Mouse (Mus musculus) lung, embryonic 14.5 days (tissue): ENCODE measurements around the gene Zdhhc1. TPM values are rescaled to one million over a fixed set of nuclear protein-coding genes. Genes with fewer than 3 reads are reported as not detected.

Experiments used
- ATAC-seq: fragments of 200-750 bp; cut with Nextera tagmentation; 2 replicates; pipeline ENCODE4 v1.8.0; 2017; ENCODE audit warnings: mild to moderate bottlenecking, moderate TSS enrichment, moderate library complexity; ENCODE audit not compliant: insufficient read depth
- DNase-seq: peaks from one replicate; pipeline ENCODE4 v3.0.0-alpha.2; 2015
- H3K27ac ChIP-seq: fragments of 300-500 bp; sonication (generic); 2 replicates; pipeline ENCODE4 v1.5.1; 2014; ENCODE audit warnings: low read depth, mild to moderate bottlenecking, moderate library complexity
- H3K27me3 ChIP-seq: fragments of 300-500 bp; sonication (generic); 2 replicates; pipeline ENCODE4 v1.6.1; 2014; ENCODE audit warnings: low read length, control low read depth; ENCODE audit not compliant: insufficient read depth
- H3K36me3 ChIP-seq: fragments of 300-500 bp; sonication (generic); 2 replicates; pipeline ENCODE4 v1.6.1; 2014; ENCODE audit warnings: control low read depth; ENCODE audit not compliant: insufficient read depth
- H3K4me1 ChIP-seq: fragments of 300-500 bp; sonication (generic); 2 replicates; pipeline ENCODE4 v1.6.1; 2014; ENCODE audit warnings: antibody characterized with exemption, control low read depth; ENCODE audit not compliant: insufficient read depth
- H3K4me2 ChIP-seq: fragments of 300-500 bp; sonication (generic); 2 replicates; pipeline ENCODE4 v1.6.1; 2014; ENCODE audit warnings: mild to moderate bottlenecking
- H3K4me3 ChIP-seq: fragments of 300-500 bp; sonication (generic); 2 replicates; pipeline ENCODE4 v1.5.1; 2014; ENCODE audit warnings: low read depth, low read length
- H3K9ac ChIP-seq: fragments of 300-500 bp; sonication (generic); 2 replicates; pipeline ENCODE4 v1.6.1; 2014
- H3K9me3 ChIP-seq: fragments of 300-500 bp; sonication (generic); 2 replicates; pipeline ENCODE4 v1.6.1; 2016; ENCODE audit warnings: low read depth, low read length, control low read depth
- CTCF ChIP-seq: IDR thresholded peaks from 2 replicates; pipeline ENCODE4 v1.5.1; 2016; ENCODE audit warnings: antibody characterized with exemption, low read depth
- WGBS: fragments of 180-500 bp; shearing (Covaris S2); extraction: QIAGEN DNeasy Blood & Tissue Kit; methylation state at CpG from one replicate; pipeline ENCODE4 v1.1.7; 2014; 5-methylcytosine and 5-hydroxymethylcytosine counted together
- polyA plus RNA-seq: library from polyadenylated mRNA; unstranded; fragments of >200 nt; fragmentation: Nextera tagmentation; extraction: Ambion mirVana; gene quantifications from 2 replicates; pipeline ENCODE4 v1.2.1, GENCODE M21; 2014

The Zdhhc1 gene
- polyA plus RNA-seq, 1 experiment from 2014 or later: 41.9 TPM

DNA sequence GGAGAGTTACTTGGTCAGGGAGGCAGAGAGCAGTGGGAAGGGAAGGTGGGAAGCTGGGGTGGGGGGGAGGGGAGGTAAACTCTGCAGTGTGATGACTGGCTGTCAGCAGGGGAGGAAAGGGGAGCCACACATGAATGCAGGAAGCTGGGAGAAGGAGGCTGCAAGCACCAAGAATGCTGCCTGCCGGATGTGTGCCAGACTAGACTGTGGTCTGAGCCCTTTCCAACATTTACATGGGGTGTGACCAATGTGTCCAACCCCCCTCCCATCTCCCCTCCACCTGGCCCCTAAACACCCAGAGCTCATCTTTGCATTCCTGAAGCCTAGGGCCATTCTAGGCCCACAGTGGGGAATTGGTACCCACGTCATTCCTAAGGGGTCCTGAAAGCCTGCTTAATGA is 15.7 kb downstream of the Zdhhc1 start:
- peaks cover 33% of the 10 kb centered on the region for H3K36me3 ChIP-seq
- no peak overlapping the region for H3K4me3 ChIP-seq
- ATAC-seq: peak; percentile 16; the same call in 1 of the 2 replicates
- H3K4me1 ChIP-seq: no peaks in the 10 kb centered on the region
- H3K27ac ChIP-seq: peak overlapping the region; percentile 67
- H3K4me2 ChIP-seq: no peak overlapping the region
- WGBS: 19% methylated on average over 2 of the region's 2 CpGs
- no peaks in the 10 kb centered on the region for H3K9me3 ChIP-seq
- DNase-seq: peak; percentile 51
- H3K9ac ChIP-seq: no peak overlapping the region; the same call in 1 of the 2 replicates
- H3K27me3 ChIP-seq: no peaks in the 10 kb centered on the region
- TF ChIP-seq CTCF: no peak

GRCm38 (mm10) chr8:105477792-105478191 is 18.9 kb downstream of the Zdhhc1 start:
- Histone ChIP-seq H3K9me3 (no peaks in the 10 kb centered on the region), H3K27ac (no peak overlapping the region), H3K9ac (no peak overlapping the region), H3K27me3 (0 out of 2 replicates have a peak, but pooled peaks cover 6% of the 10 kb centered on the region), H3K4me1 (peaks cover 18% of the 10 kb centered on the region), H3K4me3 (no peak overlapping the region), H3K36me3 (peaks cover 44% of the 10 kb centered on the region), H3K4me2 (no peak overlapping the region)
- DNase-seq (no peak), ATAC-seq (no peak)
- 79% methylated on average over 3 of the region's 3 CpGs for WGBS
- no peak for TF ChIP-seq CTCF

DNA sequence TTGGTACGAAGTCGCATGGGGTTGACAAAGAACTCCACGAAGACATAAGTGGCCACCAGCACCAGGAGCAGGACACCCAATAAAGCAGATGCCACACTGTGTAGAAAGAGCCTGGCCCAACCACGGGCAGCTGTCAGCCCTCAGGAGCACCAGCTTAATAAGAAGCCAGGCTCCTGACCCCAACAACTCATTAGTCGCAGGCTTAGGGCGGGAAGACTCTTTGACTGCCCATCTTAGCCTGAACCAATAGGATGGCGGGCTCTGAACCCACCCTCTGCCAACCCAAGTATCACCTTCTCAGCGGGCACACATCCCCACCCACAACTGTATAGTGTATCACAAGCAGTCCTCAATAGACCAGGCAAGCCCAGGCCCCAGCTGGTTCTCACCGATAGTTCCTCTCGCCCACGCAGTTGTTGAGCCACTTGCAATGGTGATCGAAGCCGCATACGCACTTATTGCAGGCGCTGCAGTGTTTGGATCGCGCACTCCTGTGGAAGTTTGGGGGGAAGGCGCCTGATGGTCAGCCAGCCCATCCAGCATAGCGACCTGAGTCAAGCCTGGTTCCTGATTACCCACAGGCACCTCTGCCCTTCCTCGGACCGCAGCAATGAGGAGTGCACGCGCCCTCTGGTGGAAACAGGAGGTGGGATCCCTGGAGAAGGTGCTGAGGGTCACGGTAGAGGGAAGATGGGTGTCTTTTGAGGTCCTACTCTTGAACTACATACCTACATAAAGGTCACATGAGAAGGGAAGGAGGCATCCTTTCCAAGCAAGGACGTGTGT is 19.9 kb downstream of the Zdhhc1 start:
- Histone ChIP-seq H3K4me1 (peaks cover 18% of the 10 kb centered on the region), H3K4me2 (no peak overlapping the region), H3K9me3 (no peaks in the 10 kb centered on the region), H3K4me3 (no peak overlapping the region), H3K27ac (no peak overlapping the region), H3K9ac (no peak overlapping the region), H3K36me3 (peaks cover 42% of the 10 kb centered on the region), H3K27me3 (0 out of 2 replicates have a peak, but pooled peaks cover 6% of the 10 kb centered on the region)
- no peak for ATAC-seq
- 39% methylated on average over 25 of the region's 25 CpGs for WGBS
- TF ChIP-seq CTCF: peak; percentile 93
- peak; percentile 64 for DNase-seq

DNA sequence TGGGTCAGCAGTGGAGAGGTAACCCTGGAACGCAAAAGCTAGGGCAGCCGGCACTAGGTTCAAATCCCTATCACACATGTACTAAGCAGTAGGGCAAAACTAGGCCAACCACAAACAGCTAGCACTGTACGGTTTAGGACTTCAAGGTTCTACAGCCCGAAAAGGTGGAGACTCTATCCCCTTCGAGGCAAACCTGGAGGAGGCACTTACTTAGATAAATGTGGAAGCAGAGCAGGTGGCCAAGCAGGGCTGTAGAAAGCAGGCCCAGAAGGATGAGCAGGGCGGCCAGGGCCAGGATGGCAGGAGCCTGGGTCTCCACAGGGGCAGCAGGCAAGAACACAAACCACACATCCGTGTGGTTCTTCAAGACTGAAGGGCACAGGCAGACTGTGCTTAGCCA is 20.5 kb downstream of the Zdhhc1 start:
- H3K36me3 ChIP-seq: peaks cover 38% of the 10 kb centered on the region
- H3K27ac ChIP-seq: no peak overlapping the region
- TF ChIP-seq CTCF: no peak
- H3K9me3 ChIP-seq: no peaks in the 10 kb centered on the region
- no peak overlapping the region for H3K9ac ChIP-seq
- DNase-seq: no peak
- H3K4me2 ChIP-seq: no peak overlapping the region
- H3K27me3 ChIP-seq: 0 out of 2 replicates have a peak, but pooled peaks cover 6% of the 10 kb centered on the region
- H3K4me1 ChIP-seq: peaks cover 18% of the 10 kb centered on the region
- no peak overlapping the region for H3K4me3 ChIP-seq
- no peak for ATAC-seq
- WGBS: 90% methylated on average over 7 of the region's 7 CpGs

GRCm38 (mm10) chr8:105475742-105476141 is 21.0 kb downstream of the Zdhhc1 start:
- WGBS: 90% methylated on average over 8 of the region's 8 CpGs
- Histone ChIP-seq H3K9me3 (no peaks in the 10 kb centered on the region), H3K27ac (no peak overlapping the region), H3K36me3 (peaks cover 38% of the 10 kb centered on the region), H3K4me2 (no peak overlapping the region), H3K4me1 (peaks cover 18% of the 10 kb centered on the region), H3K27me3 (0 out of 2 replicates have a peak, but pooled peaks cover 6% of the 10 kb centered on the region), H3K4me3 (no peak overlapping the region), H3K9ac (no peak overlapping the region)
- no peak for DNase-seq
- no peak for TF ChIP-seq CTCF
- no peak for ATAC-seq

- H3K4me2 ChIP-seq: no peak overlapping the region
- peaks cover 38% of the 10 kb centered on the region for H3K36me3 ChIP-seq
- ATAC-seq: no peak
- no peaks in the 10 kb centered on the region for H3K9me3 ChIP-seq
- 65% methylated on average over 4 of the region's 4 CpGs for WGBS
- TF ChIP-seq CTCF: no peak
- H3K27me3 ChIP-seq: 0 out of 2 replicates have a peak, but pooled peaks cover 6% of the 10 kb centered on the region
- DNase-seq: no peak
- peak overlapping the region; percentile 9; the same call in 1 of the 2 replicates for H3K9ac ChIP-seq
- peaks cover 22% of the 10 kb centered on the region for H3K4me1 ChIP-seq
- no peak overlapping the region for H3K4me3 ChIP-seq
- H3K27ac ChIP-seq: no peak overlapping the region
These were observed 21.4 kb downstream of the Zdhhc1 start for GRCm38 (mm10) chr8:105475254-105475653.

DNA sequence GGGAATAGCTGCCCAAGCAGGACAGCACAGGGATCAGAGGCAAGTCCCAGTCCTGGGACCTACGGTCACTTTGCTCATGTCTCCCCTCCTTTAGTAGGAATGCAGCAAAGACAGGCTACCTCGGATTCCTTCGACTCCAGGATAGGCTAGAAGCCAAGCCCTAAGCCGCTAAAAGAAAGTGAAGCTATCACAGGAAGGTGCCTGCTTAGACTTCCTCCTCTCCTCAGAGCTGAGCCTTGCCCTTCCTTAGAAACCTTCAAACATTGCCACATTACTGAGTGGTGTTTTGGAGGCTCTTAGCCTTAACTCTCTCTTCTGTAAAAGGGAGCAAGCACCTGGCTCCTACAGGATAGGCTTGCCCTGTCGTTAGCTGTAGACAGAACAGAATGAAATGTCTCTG is 22.0 kb downstream of the Zdhhc1 start:
- Histone ChIP-seq H3K27ac (peak overlapping the region; percentile 38), H3K4me3 (no peak overlapping the region), H3K4me1 (peaks cover 23% of the 10 kb centered on the region), H3K9me3 (no peaks in the 10 kb centered on the region), H3K27me3 (0 out of 2 replicates have a peak, but pooled peaks cover 6% of the 10 kb centered on the region), H3K4me2 (peak overlapping the region; percentile 11; the same call in 1 of the 2 replicates), H3K36me3 (peaks cover 37% of the 10 kb centered on the region), H3K9ac (peak overlapping the region; percentile 9; the same call in 1 of the 2 replicates)
- ATAC-seq: no peak
- WGBS: 31% methylated on average over 5 of the region's 5 CpGs
- TF ChIP-seq CTCF: no peak
- DNase-seq: no peak
